Mouse (Mus musculus) adrenal gland, postnatal 10 days (tissue): ENCODE results near the gene Gm10197. TPM values are rescaled to one million over a fixed set of nuclear protein-coding genes. Genes with fewer than 3 reads are reported as not detected.

Experiments
- total RNA-seq, 2 experiments: library from RNA; stranded (reverse); gene quantifications; 2 replicates each; pipeline ENCODE4 v1.2.3; 2021

Gene Gm10197
- total RNA-seq, 2 experiments from 2014 or later, result not detected

Other genes with a start within 250 kb of the Gm10197 start
- gene Add3, start 231.3 kb downstream of the Gm10197 start, total RNA-seq, result 10 to 100 TPM; 77.6 to 89.0 TPM
- 10 to 100 TPM; 31.0 to 31.7 TPM for gene Mxi1, start 61.2 kb downstream of the Gm10197 start, total RNA-seq
- 10 to 100 TPM; 37.5 to 38.5 TPM for gene Smndc1, start 18.8 kb upstream of the Gm10197 start, total RNA-seq
- gene Dusp5, start 157.3 kb upstream of the Gm10197 start, total RNA-seq, result 10 to 100 TPM in 1 of 2 experiments, 1 to 10 TPM in 1; 6.2 to 11.0 TPM
- 10 to 100 TPM; 76.4 to 81.0 TPM for gene Nutf2-ps1, start 217.3 kb upstream of the Gm10197 start, total RNA-seq
- gene Smc3, start 228.6 kb upstream of the Gm10197 start, total RNA-seq, result 10 to 100 TPM; 29.6 to 39.0 TPM